Mouse (Mus musculus) midbrain, embryonic 11.5 days (tissue): ENCODE data around the gene Tubgcp2. TPM values are rescaled to one million over a fixed set of nuclear protein-coding genes. Genes with fewer than 3 reads are reported as not detected.

Experiments
- ATAC-seq: fragments of 200-750 bp; cut with Nextera tagmentation; 2 replicates; pipeline ENCODE4 v1.8.0; 2017; ENCODE audit warnings: moderate TSS enrichment, moderate library complexity; ENCODE audit not compliant: low FRiP score
- DNase-seq: peaks from one replicate; pipeline ENCODE4 v3.0.0; 2015; ENCODE audit warnings: low spot score; ENCODE audit errors: missing footprints
- H3K27ac ChIP-seq: fragments of 300-500 bp; sonication (generic); 2 replicates; pipeline ENCODE4 v1.5.1; 2014; ENCODE audit warnings: low read depth, low read length
- H3K27me3 ChIP-seq: fragments of 300-500 bp; sonication (generic); 2 replicates; pipeline ENCODE4 v1.6.1; 2014; ENCODE audit warnings: mild to moderate bottlenecking, low read length, moderate library complexity, mixed read lengths; ENCODE audit not compliant: control insufficient read depth, insufficient read depth
- H3K36me3 ChIP-seq: fragments of 300-500 bp; sonication (generic); 2 replicates; pipeline ENCODE4 v1.6.1; 2014; ENCODE audit warnings: mild to moderate bottlenecking, low read length, moderate library complexity, mixed read lengths; ENCODE audit not compliant: control insufficient read depth, insufficient read depth
- H3K4me1 ChIP-seq: fragments of 300-500 bp; sonication (generic); 2 replicates; pipeline ENCODE4 v1.6.1; 2014; ENCODE audit warnings: low read length; ENCODE audit not compliant: control insufficient read depth, insufficient read depth
- H3K4me2 ChIP-seq: fragments of 300-500 bp; sonication (generic); 2 replicates; pipeline ENCODE4 v1.6.1; 2014; ENCODE audit warnings: mild to moderate bottlenecking, moderate library complexity
- H3K4me3 ChIP-seq: fragments of 300-500 bp; sonication (generic); 2 replicates; pipeline ENCODE4 v1.5.1; 2014; ENCODE audit warnings: low read depth, low read length
- H3K9ac ChIP-seq: fragments of 300-500 bp; sonication (generic); 2 replicates; pipeline ENCODE4 v1.6.1; 2014; ENCODE audit warnings: low read length
- H3K9me3 ChIP-seq: fragments of 300-500 bp; sonication (generic); 2 replicates; pipeline ENCODE4 v1.6.1; 2016; ENCODE audit warnings: low read length; ENCODE audit not compliant: control insufficient read depth
- WGBS: fragments of 180-500 bp; shearing (Covaris S2); extraction: QIAGEN DNeasy Blood & Tissue Kit; methylation state at CpG from one replicate; pipeline ENCODE4 v1.1.7; 2014; 5-methylcytosine and 5-hydroxymethylcytosine counted together
- polyA plus RNA-seq: library from polyadenylated mRNA; unstranded; fragments of >200 nt; fragmentation: Nextera tagmentation; extraction: Ambion mirVana; gene quantifications from 2 replicates; pipeline ENCODE4 v1.2.1, GENCODE M21; 2014

Gene Tubgcp2
- polyA plus RNA-seq, 1 experiment from 2014 or later, result 58.9 TPM

- Histone ChIP-seq H3K4me2 (no peak overlapping the region), H3K27me3 (no peaks in the 10 kb centered on the region), H3K4me1 (no peaks in the 10 kb centered on the region), H3K27ac (no peak overlapping the region), H3K4me3 (no peak overlapping the region), H3K9me3 (no peaks in the 10 kb centered on the region), H3K9ac (no peak overlapping the region), H3K36me3 (peaks cover 7% of the 10 kb centered on the region; the same call in 1 of the 2 replicates)
- WGBS, result 86% methylated on average over 6 of the region's 6 CpGs
- DNase-seq (no peak), ATAC-seq (no peak)
These were observed 42.9 kb downstream of the Tubgcp2 start for GRCm38 (mm10) chr7:139993532-139993931.

- Histone ChIP-seq H3K36me3 (peaks cover 5% of the 10 kb centered on the region; the same call in 1 of the 2 replicates), H3K4me1 (no peaks in the 10 kb centered on the region), H3K4me3 (no peak within 1 kb of the TSS), H3K27me3 (no peaks in the 10 kb centered on the region), H3K9ac (no peak within 1 kb of the TSS), H3K9me3 (no peaks in the 10 kb centered on the region), H3K4me2 (no peak within 1 kb of the TSS), H3K27ac (no peak within 1 kb of the TSS)
- no peak for DNase-seq
- no peak; the same call in 1 of the 2 replicates for ATAC-seq
- WGBS, result 32% methylated on average over 7 of the region's 7 CpGs
These were observed 44.1 kb downstream of the Tubgcp2 start, which contains the start of gene Adam8 for GRCm38 (mm10) chr7:139992406-139992805. Gene Adam8, minus strand, starts transcription at chr7:139992562.

GRCm38 (mm10) chr7:139990864-139991394 lies 45.5 kb downstream of the Tubgcp2 start:
- H3K9ac ChIP-seq, result no peak overlapping the region
- H3K27me3 ChIP-seq, result no peaks in the 10 kb centered on the region
- H3K4me3 ChIP-seq, result no peak overlapping the region
- DNase-seq, result peak; percentile 33
- 71% methylated on average over 8 of the region's 8 CpGs for WGBS
- no peak overlapping the region for H3K4me2 ChIP-seq
- H3K27ac ChIP-seq, result no peak overlapping the region
- H3K4me1 ChIP-seq, result no peaks in the 10 kb centered on the region
- no peaks in the 10 kb centered on the region for H3K9me3 ChIP-seq
- H3K36me3 ChIP-seq, result peaks cover 4% of the 10 kb centered on the region; the same call in 1 of the 2 replicates
- ATAC-seq, result no peak

- Histone ChIP-seq H3K4me1 (no peaks in the 10 kb centered on the region), H3K4me3 (no peak overlapping the region), H3K27ac (no peak overlapping the region), H3K36me3 (no peaks in the 10 kb centered on the region), H3K27me3 (no peaks in the 10 kb centered on the region), H3K9ac (no peak overlapping the region), H3K9me3 (no peaks in the 10 kb centered on the region), H3K4me2 (no peak overlapping the region)
- ATAC-seq, result no peak
- WGBS, result 87% methylated on average over 9 of the region's 9 CpGs
- no peak for DNase-seq
These were observed 48.2 kb downstream of the Tubgcp2 start for GRCm38 (mm10) chr7:139988272-139988671.

GRCm38 (mm10) chr7:139984505-139984904 lies 52.0 kb downstream of the Tubgcp2 start:
- Histone ChIP-seq H3K36me3 (no peaks in the 10 kb centered on the region), H3K4me2 (no peak overlapping the region), H3K27ac (no peak overlapping the region), H3K9me3 (no peaks in the 10 kb centered on the region), H3K4me3 (no peak overlapping the region), H3K4me1 (no peaks in the 10 kb centered on the region), H3K27me3 (peaks cover 2% of the 10 kb centered on the region; the same call in 1 of the 2 replicates), H3K9ac (no peak overlapping the region)
- DNase-seq, result peak; percentile 19
- no peak for ATAC-seq
- 90% methylated on average over 11 of the region's 11 CpGs for WGBS

- Histone ChIP-seq H3K4me3 (no peak overlapping the region), H3K9me3 (no peaks in the 10 kb centered on the region), H3K4me1 (peaks cover 7% of the 10 kb centered on the region), H3K4me2 (no peak overlapping the region), H3K36me3 (no peaks in the 10 kb centered on the region), H3K27ac (no peak overlapping the region), H3K27me3 (peaks cover 2% of the 10 kb centered on the region), H3K9ac (no peak overlapping the region)
- 88% methylated on average over 11 of the region's 11 CpGs for WGBS
- ATAC-seq, result no peak
- no peak for DNase-seq
These were observed 54.4 kb downstream of the Tubgcp2 start for GRCm38 (mm10) chr7:139982058-139982457.

GRCm38 (mm10) chr7:139980778-139981177 lies 55.7 kb downstream of the Tubgcp2 start:
- Histone ChIP-seq H3K4me1 (peaks cover 7% of the 10 kb centered on the region), H3K27me3 (peaks cover 2% of the 10 kb centered on the region), H3K9me3 (no peaks in the 10 kb centered on the region), H3K27ac (no peak overlapping the region), H3K36me3 (no peaks in the 10 kb centered on the region), H3K4me3 (no peak overlapping the region), H3K9ac (no peak overlapping the region), H3K4me2 (no peak overlapping the region)
- ATAC-seq (no peak), DNase-seq (no peak)
- WGBS, result 57% methylated on average over 3 of the region's 3 CpGs

GRCm38 (mm10) chr7:139979011-139979719 lies 57.3 kb downstream of the Tubgcp2 start:
- Histone ChIP-seq H3K27ac (no peak overlapping the region), H3K27me3 (peaks cover 2% of the 10 kb centered on the region), H3K36me3 (no peaks in the 10 kb centered on the region), H3K4me3 (peak overlapping the region; percentile 61), H3K4me2 (peak overlapping the region; percentile 92), H3K9me3 (no peaks in the 10 kb centered on the region), H3K4me1 (peaks cover 7% of the 10 kb centered on the region), H3K9ac (peak overlapping the region; percentile 20)
- DNase-seq (peak; percentile 64), ATAC-seq (peak; percentile 67; the same call in 1 of the 2 replicates)
- 45% methylated on average over 13 of the region's 13 CpGs for WGBS

GRCm38 (mm10) chr7:139978278-139978892 lies 58.1 kb downstream of the Tubgcp2 start, which contains the start of gene 6430531B16Rik:
Gene 6430531B16Rik, minus strand, starts transcription at chr7:139978755.
- no peaks in the 10 kb centered on the region for H3K36me3 ChIP-seq
- peak; percentile 94 for ATAC-seq
- peaks cover 7% of the 10 kb centered on the region for H3K4me1 ChIP-seq
- H3K9me3 ChIP-seq, result no peaks in the 10 kb centered on the region
- H3K27me3 ChIP-seq, result peaks cover 2% of the 10 kb centered on the region
- H3K9ac ChIP-seq, result peak within 1 kb of the TSS; percentile 69
- WGBS, result 4% methylated on average over 32 of the region's 32 CpGs
- peak within 1 kb of the TSS; percentile 61 for H3K4me3 ChIP-seq
- DNase-seq, result peak; percentile 98
- H3K27ac ChIP-seq, result no peak within 1 kb of the TSS
- H3K4me2 ChIP-seq, result peak within 1 kb of the TSS; percentile 92
